Mouse (Mus musculus): Measurements from ENCODE around the gene Prpf19. TPM values are rescaled to one million over a fixed set of nuclear protein-coding genes. Genes with fewer than 3 reads are reported as not detected.

Gene Prpf19
- polyA plus RNA-seq, 1 experiment from 2014 or later: 50.9 TPM

GRCm38 (mm10) chr19:10921058-10921457 is 26.0 kb downstream of the Prpf19 start:
- H3K4me2 ChIP-seq (replicated peaks): no peak overlapping the region
- no peaks in the 10 kb centered on the region for H3K36me3 ChIP-seq
- H3K4me1 ChIP-seq: peaks cover 5% of the 10 kb centered on the region
- no peak for ATAC-seq (ENCODE audit: low FRiP score, low read depth)
- H3K27ac ChIP-seq: no peak overlapping the region
- no peak overlapping the region for H3K9ac ChIP-seq
- H3K4me3 ChIP-seq: no peak overlapping the region
- no peaks in the 10 kb centered on the region for H3K9me3 ChIP-seq
- H3K27me3 ChIP-seq: no peaks in the 10 kb centered on the region
- WGBS: 78% methylated on average over 3 of the region's 3 CpGs

- Histone ChIP-seq H3K36me3 (no peaks in the 10 kb centered on the region), H3K4me2 (replicated peaks) (no peak overlapping the region), H3K4me3 (no peak overlapping the region), H3K27me3 (no peaks in the 10 kb centered on the region), H3K4me1 (peaks cover 15% of the 10 kb centered on the region), H3K9ac (no peak overlapping the region), H3K27ac (no peak overlapping the region), H3K9me3 (no peaks in the 10 kb centered on the region)
- 42% methylated on average over 4 of the region's 4 CpGs for WGBS
- ATAC-seq (ENCODE audit: low FRiP score, low read depth): no peak
Measured at GRCm38 (mm10) chr19:10924220-10924619, 29.2 kb downstream of the Prpf19 start.

GRCm38 (mm10) chr19:10926123-10926621 is 31.1 kb downstream of the Prpf19 start:
- Histone ChIP-seq H3K27me3 (no peaks in the 10 kb centered on the region), H3K4me3 (no peak overlapping the region), H3K9me3 (no peaks in the 10 kb centered on the region), H3K27ac (peak overlapping the region; percentile 48; the same call in 1 of the 2 replicates), H3K4me2 (replicated peaks) (no peak overlapping the region), H3K4me1 (peaks cover 15% of the 10 kb centered on the region), H3K9ac (no peak overlapping the region), H3K36me3 (no peaks in the 10 kb centered on the region)
- ATAC-seq (ENCODE audit: low FRiP score, low read depth): peak; percentile 33; the same call in 1 of the 2 replicates
- 22% methylated on average over 6 of the region's 6 CpGs for WGBS

- H3K36me3 ChIP-seq: no peaks in the 10 kb centered on the region
- peaks cover 15% of the 10 kb centered on the region for H3K4me1 ChIP-seq
- no peaks in the 10 kb centered on the region for H3K27me3 ChIP-seq
- no peak; the same call in 1 of the 2 replicates for ATAC-seq (ENCODE audit: low FRiP score, low read depth)
- H3K27ac ChIP-seq: peak overlapping the region; percentile 48
- 43% methylated on average over 4 of the region's 4 CpGs for WGBS
- no peak overlapping the region for H3K4me2 ChIP-seq (replicated peaks)
- H3K9ac ChIP-seq: no peak overlapping the region
- H3K4me3 ChIP-seq: no peak overlapping the region
- H3K9me3 ChIP-seq: no peaks in the 10 kb centered on the region
Measured at GRCm38 (mm10) chr19:10926666-10927065, 31.6 kb downstream of the Prpf19 start.

GRCm38 (mm10) chr19:10930641-10931040 is 35.6 kb downstream of the Prpf19 start:
- H3K27ac ChIP-seq: no peak overlapping the region
- peaks cover 13% of the 10 kb centered on the region for H3K4me1 ChIP-seq
- H3K27me3 ChIP-seq: no peaks in the 10 kb centered on the region
- H3K9me3 ChIP-seq: no peaks in the 10 kb centered on the region; the same call in 1 of the 2 replicates
- ATAC-seq (ENCODE audit: low FRiP score, low read depth): no peak
- 97% methylated on average over 2 of the region's 2 CpGs for WGBS
- no peaks in the 10 kb centered on the region for H3K36me3 ChIP-seq
- no peak overlapping the region for H3K4me2 ChIP-seq (replicated peaks)
- H3K9ac ChIP-seq: no peak overlapping the region
- H3K4me3 ChIP-seq: no peak overlapping the region

- 57% methylated on average over 5 of the region's 5 CpGs for WGBS
- H3K9me3 ChIP-seq: no peaks in the 10 kb centered on the region; the same call in 1 of the 2 replicates
- H3K4me1 ChIP-seq: peaks cover under 1% of the 10 kb centered on the region; the same call in 1 of the 2 replicates
- H3K36me3 ChIP-seq: no peaks in the 10 kb centered on the region
- H3K9ac ChIP-seq: no peak overlapping the region
- no peak overlapping the region for H3K4me2 ChIP-seq (replicated peaks)
- H3K27ac ChIP-seq: no peak overlapping the region
- H3K4me3 ChIP-seq: no peak overlapping the region
- H3K27me3 ChIP-seq: peaks cover 3% of the 10 kb centered on the region; the same call in 1 of the 2 replicates
- no peak for ATAC-seq (ENCODE audit: low FRiP score, low read depth)
Measured at GRCm38 (mm10) chr19:10935029-10935428, 40.0 kb downstream of the Prpf19 start.

GRCm38 (mm10) chr19:10936077-10936476 is 41.0 kb downstream of the Prpf19 start:
- Histone ChIP-seq H3K4me2 (replicated peaks) (no peak overlapping the region), H3K9me3 (no peaks in the 10 kb centered on the region; the same call in 1 of the 2 replicates), H3K36me3 (no peaks in the 10 kb centered on the region), H3K4me1 (peaks cover 10% of the 10 kb centered on the region), H3K4me3 (no peak overlapping the region), H3K27me3 (peaks cover 3% of the 10 kb centered on the region; the same call in 1 of the 2 replicates), H3K9ac (no peak overlapping the region), H3K27ac (no peak overlapping the region)
- no peak for ATAC-seq (ENCODE audit: low FRiP score, low read depth)
- WGBS: 82% methylated on average over 5 of the region's 5 CpGs

- Histone ChIP-seq H3K4me2 (replicated peaks) (no peak within 1 kb of the TSS), H3K4me3 (no peak within 1 kb of the TSS), H3K36me3 (peaks cover 4% of the 10 kb centered on the region), H3K9ac (no peak within 1 kb of the TSS), H3K27me3 (peaks cover 3% of the 10 kb centered on the region; the same call in 1 of the 2 replicates), H3K4me1 (peaks cover 12% of the 10 kb centered on the region), H3K27ac (no peak within 1 kb of the TSS), H3K9me3 (no peaks in the 10 kb centered on the region; the same call in 1 of the 2 replicates)
- WGBS: 51% methylated on average over 5 of the region's 5 CpGs
- ATAC-seq (ENCODE audit: low FRiP score, low read depth): no peak
Measured at GRCm38 (mm10) chr19:10937110-10937563, 42.1 kb downstream of the Prpf19 start, which contains the start of gene Ptgdr2. Gene Ptgdr2, plus strand, starts transcription at chr19:10937160.

- H3K9me3 ChIP-seq: no peaks in the 10 kb centered on the region; the same call in 1 of the 2 replicates
- no peak for ATAC-seq (ENCODE audit: low FRiP score, low read depth)
- H3K9ac ChIP-seq: no peak overlapping the region
- H3K4me2 ChIP-seq (replicated peaks): no peak overlapping the region
- no peak overlapping the region for H3K27ac ChIP-seq
- H3K36me3 ChIP-seq: peaks cover 20% of the 10 kb centered on the region
- peaks cover 3% of the 10 kb centered on the region; the same call in 1 of the 2 replicates for H3K27me3 ChIP-seq
- H3K4me3 ChIP-seq: no peak overlapping the region
- peaks cover 12% of the 10 kb centered on the region for H3K4me1 ChIP-seq
- WGBS: 56% methylated on average over 3 of the region's 3 CpGs
Measured at GRCm38 (mm10) chr19:10938771-10939170, 43.7 kb downstream of the Prpf19 start.

- H3K4me1 ChIP-seq: peaks cover 12% of the 10 kb centered on the region
- ATAC-seq (ENCODE audit: low FRiP score, low read depth): peak; percentile 88
- peak overlapping the region; percentile 46 for H3K4me3 ChIP-seq
- 20% methylated on average over 37 of the region's 37 CpGs for WGBS
- peak overlapping the region; percentile 89 for H3K4me2 ChIP-seq (replicated peaks)
- peaks cover 3% of the 10 kb centered on the region; the same call in 1 of the 2 replicates for H3K27me3 ChIP-seq
- H3K36me3 ChIP-seq: peaks cover 35% of the 10 kb centered on the region
- no peaks in the 10 kb centered on the region; the same call in 1 of the 2 replicates for H3K9me3 ChIP-seq
- no peak overlapping the region for H3K27ac ChIP-seq
- peak overlapping the region; percentile 71 for H3K9ac ChIP-seq
Measured at GRCm38 (mm10) chr19:10940097-10940800, 45.2 kb downstream of the Prpf19 start.

- no peak overlapping the region for H3K27ac ChIP-seq
- H3K4me1 ChIP-seq: peaks cover 12% of the 10 kb centered on the region
- H3K4me2 ChIP-seq (replicated peaks): peak overlapping the region; percentile 89
- ATAC-seq (ENCODE audit: low FRiP score, low read depth): peak; percentile 57; the same call in 1 of the 2 replicates
- H3K9me3 ChIP-seq: no peaks in the 10 kb centered on the region; the same call in 1 of the 2 replicates
- H3K36me3 ChIP-seq: peaks cover 38% of the 10 kb centered on the region
- 2% methylated on average over 40 of the region's 40 CpGs for WGBS
- peak overlapping the region; percentile 46 for H3K4me3 ChIP-seq
- H3K27me3 ChIP-seq: peaks cover 3% of the 10 kb centered on the region; the same call in 1 of the 2 replicates
- H3K9ac ChIP-seq: peak overlapping the region; percentile 71
Measured at GRCm38 (mm10) chr19:10940801-10941457, 45.9 kb downstream of the Prpf19 start.

GRCm38 (mm10) chr19:10943955-10944354 is 48.9 kb downstream of the Prpf19 start:
- H3K4me3 ChIP-seq: no peak overlapping the region
- no peak overlapping the region for H3K27ac ChIP-seq
- H3K4me2 ChIP-seq (replicated peaks): no peak overlapping the region
- H3K9me3 ChIP-seq: no peaks in the 10 kb centered on the region
- H3K4me1 ChIP-seq: peaks cover 37% of the 10 kb centered on the region
- H3K9ac ChIP-seq: no peak overlapping the region
- peaks cover 42% of the 10 kb centered on the region for H3K36me3 ChIP-seq
- WGBS: 81% methylated on average over 3 of the region's 3 CpGs
- ATAC-seq (ENCODE audit: low FRiP score, low read depth): no peak
- no peaks in the 10 kb centered on the region; the same call in 1 of the 2 replicates for H3K27me3 ChIP-seq
